Mouse (Mus musculus) myocyte (in vitro differentiated cells): ENCODE data around the gene Zfhx3.

ENCODE experiments used
- CEBPB ChIP-seq: IDR thresholded peaks from 2 replicates; pipeline ENCODE4 v1.6.1; 2011; ENCODE audit warnings: mild to moderate bottlenecking, moderate library complexity; ENCODE audit not compliant: poor library complexity, insufficient read depth, severe bottlenecking
- E2F4 ChIP-seq: IDR thresholded peaks from one replicate; pipeline ENCODE4 v1.6.1; 2011; ENCODE audit warnings: mild to moderate bottlenecking, control low read depth, moderate library complexity; ENCODE audit not compliant: insufficient read depth
- MAX ChIP-seq: IDR thresholded peaks from one replicate; pipeline ENCODE4 v1.6.1; 2011; ENCODE audit warnings: low read depth, mild to moderate bottlenecking, control low read depth
- POLR2A ChIP-seq: IDR thresholded peaks from one replicate; pipeline ENCODE4 v1.6.1; 2011; ENCODE audit warnings: low read depth, mild to moderate bottlenecking, control low read depth, moderate library complexity; ENCODE audit not compliant: insufficient read length
- POLR2AphosphoS2 ChIP-seq: IDR thresholded peaks from one replicate; pipeline ENCODE4 v1.6.1; 2011; ENCODE audit warnings: low read depth, control low read depth; ENCODE audit not compliant: insufficient read length
- SRF ChIP-seq: IDR thresholded peaks from one replicate; pipeline ENCODE4 v1.6.1; 2011; ENCODE audit warnings: low read depth; ENCODE audit not compliant: control insufficient read depth, insufficient read length
- TCF12 ChIP-seq: IDR thresholded peaks from one replicate; pipeline ENCODE4 v1.6.1; 2011; ENCODE audit warnings: mild to moderate bottlenecking, control low read depth; ENCODE audit not compliant: poor library complexity, insufficient read depth, severe bottlenecking
- TCF3 ChIP-seq: IDR thresholded peaks from one replicate; pipeline ENCODE4 v1.6.1; 2011; ENCODE audit warnings: low read depth, control low read depth; ENCODE audit not compliant: insufficient read length
- USF1 ChIP-seq: IDR thresholded peaks from one replicate; pipeline ENCODE4 v1.6.1; 2011; ENCODE audit warnings: low read depth, mild to moderate bottlenecking, control low read depth, moderate library complexity

DNA sequence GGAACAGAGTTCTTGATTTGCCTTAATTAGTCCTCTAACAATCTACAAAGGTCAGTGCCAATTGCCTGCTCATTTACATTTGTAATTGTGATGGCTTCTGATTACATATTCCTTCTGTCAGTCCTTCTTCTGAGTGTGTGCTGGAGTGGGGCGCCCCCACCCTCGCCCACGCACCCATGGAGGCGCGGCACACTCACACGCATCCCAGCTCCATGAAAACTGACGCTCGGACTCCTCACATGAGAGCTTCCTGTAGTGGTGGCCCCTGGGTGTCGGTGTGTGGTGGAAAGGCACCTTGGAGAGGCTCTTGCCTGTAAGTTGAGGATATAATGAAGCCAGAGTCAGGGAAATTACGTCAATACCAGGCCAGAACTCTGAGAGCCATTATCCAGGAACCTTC is 921.0 kb downstream of the Zfhx3 start:
- TF ChIP-seq POLR2A (no peak), POLR2AphosphoS2 (no peak), CEBPB (no peak), E2F4 (no peak), TCF12 (no peak), TCF3 (no peak), MAX (no peak), USF1 (no peak), SRF (no peak)
